In genomic region chr7:127465670-127466069, GRCm38 (mm10) we compare ENCODE assay signal across 7 mouse cellular contexts. TPM values are rescaled to one million over a fixed set of nuclear protein-coding genes. Genes with fewer than 3 reads are reported as not detected.
DNase-seq lines count a peak whose midpoint lies in the region; ATAC-seq and TF ChIP-seq lines count a peak whose summit lies in the region.
"Not testable (repeated sequence)": the region's sequence is repeated elsewhere in the genome, so short reads cannot be mapped to it uniquely, and the experiment has no call there.

No protein-coding gene starts in this region.

- H3K27ac ChIP-seq in ES-Bruce4 (ENCODE audit: insufficient read depth, low read length): peak overlapping the region; percentile 99
- H3K27ac ChIP-seq in MEL (ENCODE audit: control insufficient read depth, low read depth, low read length); liver, embryonic 14.5 days; liver, embryonic 16.5 days (ENCODE audit: low read length): not testable (repeated sequence)
- 0 out of 2 replicates have a peak overlapping the region, but pooled peaks have one; percentile 15 for H3K27ac ChIP-seq in liver, embryonic 12.5 days

- not testable (repeated sequence) for H3K79me2 ChIP-seq in MEL (ENCODE audit: control insufficient read depth, insufficient read depth, low read length, poor library complexity)

- TF ChIP-seq CTCF in ES-Bruce4 (IDR thresholded peaks at IDR 0.05; ENCODE audit: low read depth, low read length); MEL (IDR thresholded peaks at IDR 0.05 in 2 of 3, conservative IDR thresholded peaks at IDR 0.05 in 1 of 3; ENCODE audit: control insufficient read depth in 1 of 3, insufficient read depth in 1 of 3, low read depth in 2 of 3, low read length in 3 of 3, poor library complexity in 1 of 3, severe bottlenecking in 1 of 3); liver, embryonic 14.5 days (IDR thresholded peaks at IDR 0.05; ENCODE audit: low read depth): not testable (repeated sequence)

- H3K9me3 ChIP-seq in ES-Bruce4 (replicated peaks; ENCODE audit: control insufficient read depth, insufficient read depth, low read length, poor library complexity, severe bottlenecking): peaks cover 61% of the 10 kb centered on the region
- not testable (repeated sequence) for H3K9me3 ChIP-seq in MEL (replicated peaks; ENCODE audit: insufficient read depth, low read length); liver, embryonic 12.5 days (replicated peaks); liver, embryonic 14.5 days (ENCODE audit: control insufficient read depth, low read length); liver, embryonic 16.5 days (replicated peaks; ENCODE audit: control insufficient read depth, low read length)

- 0 out of 2 replicates have a peak, but pooled peaks have one; percentile 51 for ATAC-seq in erythroblast, adult 5-6 weeks (replicated peaks; ENCODE audit: low FRiP score, poor library complexity, severe bottlenecking)
- ATAC-seq in liver, embryonic 12.5 days: peak; percentile 57; the same call in 1 of the 2 replicates
- 0 out of 2 replicates have a peak, but pooled peaks have one; percentile 38 for ATAC-seq in liver, embryonic 14.5 days (ENCODE audit: insufficient read depth)
- peak; percentile 66 for ATAC-seq in liver, embryonic 16.5 days (ENCODE audit: low read depth)
- peak; percentile 37 for ATAC-seq in megakaryocyte progenitor cell, adult 5-6 weeks (replicated peaks; ENCODE audit: poor library complexity)

- not testable (repeated sequence) for TF ChIP-seq RAD21 in MEL (IDR thresholded peaks at IDR 0.05; ENCODE audit: low read depth, low read length)

- H3K4me2 ChIP-seq in liver, embryonic 12.5 days; liver, embryonic 14.5 days (ENCODE audit: low read depth); liver, embryonic 16.5 days (ENCODE audit: low read depth, low read length): not testable (repeated sequence)

- DNase-seq in MEL (ENCODE audit: low read depth, low spot score); liver, embryonic 14.5 days (ENCODE audit: low read depth in 3 of 3, low spot score in 3 of 3): not testable (repeated sequence)

- TF ChIP-seq EP300 in ES-Bruce4 (IDR thresholded peaks at IDR 0.05; ENCODE audit: insufficient read depth, low read depth, low read length); MEL (IDR thresholded peaks at IDR 0.05; ENCODE audit: low read depth in 1 of 2, low read length in 2 of 2): not testable (repeated sequence)
- 0 out of 2 replicates have a peak, but pooled peaks have one; percentile 22 for TF ChIP-seq EP300 in liver, embryonic 14.5 days (IDR thresholded peaks at IDR 0.05; ENCODE audit: low read depth)

- not testable (repeated sequence) for H3K27me3 ChIP-seq in ES-Bruce4 (ENCODE audit: control insufficient read depth, insufficient read depth, low read length, poor library complexity, severe bottlenecking); MEL (ENCODE audit: control insufficient read depth in 1 of 2, insufficient read depth in 2 of 2, low read length in 2 of 2); liver, embryonic 12.5 days (replicated peaks); liver, embryonic 14.5 days (ENCODE audit: control insufficient read depth, insufficient read depth, low read length); liver, embryonic 16.5 days (ENCODE audit: control insufficient read depth, insufficient read depth, low read depth, low read length)

- not testable (repeated sequence) for TF ChIP-seq POLR2A in ES-Bruce4 (IDR thresholded peaks at IDR 0.05; ENCODE audit: insufficient read depth, low read length); MEL (IDR thresholded peaks at IDR 0.05; ENCODE audit: control insufficient read depth in 1 of 2, insufficient read depth in 1 of 2, low read depth in 1 of 2, low read length in 2 of 2, poor library complexity in 1 of 2)

- H3K4me3 ChIP-seq in ES-Bruce4 (ENCODE audit: low read depth, low read length); MEL (ENCODE audit: control insufficient read depth in 1 of 2, insufficient read depth in 1 of 2, low read depth in 2 of 2, low read length in 2 of 2); liver, embryonic 12.5 days; liver, embryonic 14.5 days (ENCODE audit: insufficient read depth in 1 of 2, low read depth in 2 of 2, low read length in 2 of 2); liver, embryonic 16.5 days (ENCODE audit: low read depth, low read length): not testable (repeated sequence)

- not testable (repeated sequence) for H3K9ac ChIP-seq in ES-Bruce4 (ENCODE audit: low read depth, poor library complexity, severe bottlenecking); MEL (ENCODE audit: control insufficient read depth, low read depth, low read length, poor library complexity, severe bottlenecking); liver, embryonic 12.5 days; liver, embryonic 14.5 days (replicated peaks); liver, embryonic 16.5 days (ENCODE audit: low read depth, low read length)

- WGBS in liver, embryonic 12.5 days (ENCODE audit: insufficient replicate concordance): 77% methylated on average over 2 of the region's 2 CpGs
- WGBS in liver, embryonic 14.5 days (ENCODE audit: insufficient replicate concordance): 80% methylated on average over 2 of the region's 2 CpGs
- WGBS in liver, embryonic 16.5 days (ENCODE audit: insufficient replicate concordance): 79% methylated on average over 2 of the region's 2 CpGs

- not testable (repeated sequence) for H3K4me1 ChIP-seq in ES-Bruce4 (ENCODE audit: control insufficient read depth, insufficient read depth, low read length); MEL (ENCODE audit: control insufficient read depth in 1 of 2, insufficient read depth in 2 of 2, low read length in 2 of 2)
- peaks cover 26% of the 10 kb centered on the region for H3K4me1 ChIP-seq in liver, embryonic 12.5 days
- peaks cover 9 to 17% of the 10 kb centered on the region in 2 experiments for H3K4me1 ChIP-seq in liver, embryonic 14.5 days (replicated peaks; ENCODE audit: control insufficient read depth in 2 of 2, insufficient read depth in 2 of 2, low read length in 1 of 2)
- H3K4me1 ChIP-seq in liver, embryonic 16.5 days (ENCODE audit: control insufficient read depth, low read depth, low read length): peaks cover 10% of the 10 kb centered on the region

- H3K36me3 ChIP-seq in ES-Bruce4 (ENCODE audit: control insufficient read depth, insufficient read depth, low read length, poor library complexity, severe bottlenecking): peaks cover 11% of the 10 kb centered on the region
- H3K36me3 ChIP-seq in MEL (ENCODE audit: control insufficient read depth in 1 of 2, insufficient read depth in 2 of 2, low read length in 2 of 2); liver, embryonic 14.5 days (replicated peaks; ENCODE audit: control insufficient read depth, insufficient read depth, low read depth); liver, embryonic 16.5 days (ENCODE audit: control insufficient read depth, insufficient read depth): not testable (repeated sequence)
- H3K36me3 ChIP-seq in liver, embryonic 12.5 days: peaks cover 60% of the 10 kb centered on the region

RNA-seq across cellular contexts. Expression of gene Prr14, which starts 6.3 kb away (rescaled TPM):
- polyA plus RNA-seq in ES-Bruce4 (2011; ENCODE audit: insufficient read depth, insufficient read length, low read depth, missing spikeins) (45.3 and 48.0 TPM in 2 replicates), MEL (2012; ENCODE audit: insufficient read depth in 1 of 2, insufficient read length in 2 of 2, low read depth in 1 of 2, low replicate concordance in 2 of 2, missing spikeins in 1 of 2) (10 to 100 TPM in 1 of 2 experiments, not detected in 1; 45.9 TPM)
- 10.8 and 11.7 TPM in 2 replicates for total RNA-seq in MEL (2012; rRNA removed)
- 65.2 and 71.7 TPM in 2 replicates for total RNA-seq in erythroblast, adult 5-6 weeks (2015; ENCODE audit: low replicate concordance)
- 25.4 and 41.3 TPM in 2 replicates for total RNA-seq in erythroblast, adult 5-6 weeks (2017; ENCODE audit: low replicate concordance)
- polyA plus RNA-seq in liver, embryonic 12.5 days (2016; fragmentation: Nextera tagmentation; extraction: Ambion mirVana): 29.6 and 31.0 TPM in 2 replicates
- polyA plus RNA-seq in liver, embryonic 14.5 days (2012; rRNA removed): 21.2 and 22.9 TPM in 2 replicates
- 20.3 and 23.2 TPM in 2 replicates for polyA plus RNA-seq in liver, embryonic 14.5 days (2014; fragmentation: Nextera tagmentation; extraction: Ambion mirVana)
- 18.6 and 22.8 TPM in 2 replicates for polyA plus RNA-seq in liver, embryonic 16.5 days (2015; fragmentation: Nextera tagmentation; extraction: Ambion mirVana)
- total RNA-seq in megakaryocyte progenitor cell, adult 5-6 weeks (2015): 74.8 and 85.3 TPM in 2 replicates
- total RNA-seq in megakaryocyte progenitor cell, adult 5-6 weeks (2017): 22.6 and 27.2 TPM in 2 replicates

RNA-seq across cellular contexts. Expression of gene Fbrs, which starts 13.3 kb away (rescaled TPM):
- polyA plus RNA-seq in ES-Bruce4 (2011; ENCODE audit: insufficient read depth, insufficient read length, low read depth, missing spikeins) (21.8 and 25.3 TPM in 2 replicates), MEL (2012; ENCODE audit: insufficient read depth in 1 of 2, insufficient read length in 2 of 2, low read depth in 1 of 2, low replicate concordance in 2 of 2, missing spikeins in 1 of 2) (10 to 100 TPM in 1 of 2 experiments, not detected in 1; 53.3 TPM)
- 7.5 TPM in 2 replicates for total RNA-seq in MEL (2012; rRNA removed)
- total RNA-seq in erythroblast, adult 5-6 weeks (2015; ENCODE audit: low replicate concordance): 154 and 157 TPM in 2 replicates
- total RNA-seq in erythroblast, adult 5-6 weeks (2017; ENCODE audit: low replicate concordance): 61.2 and 79.1 TPM in 2 replicates
- 6.9 and 8.1 TPM in 2 replicates for polyA plus RNA-seq in liver, embryonic 12.5 days (2016; fragmentation: Nextera tagmentation; extraction: Ambion mirVana)
- polyA plus RNA-seq in liver, embryonic 14.5 days (2012; rRNA removed): 7.3 and 9.8 TPM in 2 replicates
- polyA plus RNA-seq in liver, embryonic 14.5 days (2014; fragmentation: Nextera tagmentation; extraction: Ambion mirVana): 4.2 and 4.7 TPM in 2 replicates
- 4.0 and 4.9 TPM in 2 replicates for polyA plus RNA-seq in liver, embryonic 16.5 days (2015; fragmentation: Nextera tagmentation; extraction: Ambion mirVana)
- 90.7 and 101 TPM in 2 replicates for total RNA-seq in megakaryocyte progenitor cell, adult 5-6 weeks (2015)
- total RNA-seq in megakaryocyte progenitor cell, adult 5-6 weeks (2017): 19.5 and 20.0 TPM in 2 replicates

RNA-seq across cellular contexts. Expression of gene Zfp689, which starts 16.7 kb away (rescaled TPM):
- polyA plus RNA-seq in ES-Bruce4 (2011; ENCODE audit: insufficient read depth, insufficient read length, low read depth, missing spikeins): 2.7 and 2.8 TPM in 2 replicates
- total RNA-seq in MEL (2012; rRNA removed): 4.0 and 4.9 TPM in 2 replicates
- 1 to 10 TPM in 1 of 2 experiments, not detected in 1; 7.2 TPM for polyA plus RNA-seq in MEL (2012; ENCODE audit: insufficient read depth in 1 of 2, insufficient read length in 2 of 2, low read depth in 1 of 2, low replicate concordance in 2 of 2, missing spikeins in 1 of 2)
- not detected in 2 replicates for total RNA-seq in erythroblast, adult 5-6 weeks (2015; ENCODE audit: low replicate concordance)
- total RNA-seq in erythroblast, adult 5-6 weeks (2017; ENCODE audit: low replicate concordance): 0.26 and 2.4 TPM in 2 replicates
- polyA plus RNA-seq in liver, embryonic 12.5 days (2016; fragmentation: Nextera tagmentation; extraction: Ambion mirVana): 3.1 and 3.3 TPM in 2 replicates
- polyA plus RNA-seq in liver, embryonic 14.5 days (2012; rRNA removed): 1.8 and 2.1 TPM in 2 replicates
- polyA plus RNA-seq in liver, embryonic 14.5 days (2014; fragmentation: Nextera tagmentation; extraction: Ambion mirVana): 1.3 and 1.4 TPM in 2 replicates
- polyA plus RNA-seq in liver, embryonic 16.5 days (2015; fragmentation: Nextera tagmentation; extraction: Ambion mirVana): 2.2 and 2.9 TPM in 2 replicates
- 2.2 and 2.3 TPM in 2 replicates for total RNA-seq in megakaryocyte progenitor cell, adult 5-6 weeks (2015)
- total RNA-seq in megakaryocyte progenitor cell, adult 5-6 weeks (2017): 1.2 and 3.0 TPM in 2 replicates

RNA-seq across cellular contexts. Expression of gene Zfp688, which starts 43.8 kb away (rescaled TPM):
- polyA plus RNA-seq in ES-Bruce4 (2011; ENCODE audit: insufficient read depth, insufficient read length, low read depth, missing spikeins) (20.3 and 24.9 TPM in 2 replicates), MEL (2012; ENCODE audit: insufficient read depth in 1 of 2, insufficient read length in 2 of 2, low read depth in 1 of 2, low replicate concordance in 2 of 2, missing spikeins in 1 of 2) (10 to 100 TPM in 1 of 2 experiments, not detected in 1; 18.1 TPM)
- total RNA-seq in MEL (2012; rRNA removed): 8.6 and 11.1 TPM in 2 replicates
- 8.4 and 26.9 TPM in 2 replicates for total RNA-seq in erythroblast, adult 5-6 weeks (2015; ENCODE audit: low replicate concordance)
- total RNA-seq in erythroblast, adult 5-6 weeks (2017; ENCODE audit: low replicate concordance): 1.0 and 3.5 TPM in 2 replicates
- 11.0 and 11.6 TPM in 2 replicates for polyA plus RNA-seq in liver, embryonic 12.5 days (2016; fragmentation: Nextera tagmentation; extraction: Ambion mirVana)
- polyA plus RNA-seq in liver, embryonic 14.5 days (2012; rRNA removed): 5.6 and 6.5 TPM in 2 replicates
- 8.8 and 8.9 TPM in 2 replicates for polyA plus RNA-seq in liver, embryonic 14.5 days (2014; fragmentation: Nextera tagmentation; extraction: Ambion mirVana)
- polyA plus RNA-seq in liver, embryonic 16.5 days (2015; fragmentation: Nextera tagmentation; extraction: Ambion mirVana): 8.0 and 8.3 TPM in 2 replicates
- 7.1 and 9.0 TPM in 2 replicates for total RNA-seq in megakaryocyte progenitor cell, adult 5-6 weeks (2015)
- total RNA-seq in megakaryocyte progenitor cell, adult 5-6 weeks (2017): 4.7 and 5.9 TPM in 2 replicates

RNA-seq across cellular contexts. Expression of gene Srcap, which starts 46.1 kb away (rescaled TPM):
- 106 and 114 TPM in 2 replicates for polyA plus RNA-seq in ES-Bruce4 (2011; ENCODE audit: insufficient read depth, insufficient read length, low read depth, missing spikeins)
- total RNA-seq in MEL (2012; rRNA removed): 20.3 and 22.3 TPM in 2 replicates
- 10 to 100 TPM; 34.3 to 45.1 TPM for polyA plus RNA-seq in MEL (2012; ENCODE audit: insufficient read depth in 1 of 2, insufficient read length in 2 of 2, low read depth in 1 of 2, low replicate concordance in 2 of 2, missing spikeins in 1 of 2)
- 51.9 and 52.5 TPM in 2 replicates for total RNA-seq in erythroblast, adult 5-6 weeks (2015; ENCODE audit: low replicate concordance)
- total RNA-seq in erythroblast, adult 5-6 weeks (2017; ENCODE audit: low replicate concordance): 59.9 and 65.1 TPM in 2 replicates
- 38.2 and 38.8 TPM in 2 replicates for polyA plus RNA-seq in liver, embryonic 12.5 days (2016; fragmentation: Nextera tagmentation; extraction: Ambion mirVana)
- polyA plus RNA-seq in liver, embryonic 14.5 days (2012; rRNA removed): 3.7 TPM in 2 replicates
- 10.3 and 14.7 TPM in 2 replicates for polyA plus RNA-seq in liver, embryonic 14.5 days (2014; fragmentation: Nextera tagmentation; extraction: Ambion mirVana)
- 12.2 and 13.6 TPM in 2 replicates for polyA plus RNA-seq in liver, embryonic 16.5 days (2015; fragmentation: Nextera tagmentation; extraction: Ambion mirVana)
- 64.0 and 78.0 TPM in 2 replicates for total RNA-seq in megakaryocyte progenitor cell, adult 5-6 weeks (2015)
- 20.6 and 24.1 TPM in 2 replicates for total RNA-seq in megakaryocyte progenitor cell, adult 5-6 weeks (2017)
